Mouse (Mus musculus): ENCODE results near the gene Ywhag. TPM values are rescaled to one million over a fixed set of nuclear protein-coding genes. Genes with fewer than 3 reads are reported as not detected.
A peak's percentile ranks its signal among the peaks of the same experiment; 100 is the strongest.

Ywhag gene
- total RNA-seq, 2 experiments from 2014 or later: 1,522 to 1,558 TPM

DNA sequence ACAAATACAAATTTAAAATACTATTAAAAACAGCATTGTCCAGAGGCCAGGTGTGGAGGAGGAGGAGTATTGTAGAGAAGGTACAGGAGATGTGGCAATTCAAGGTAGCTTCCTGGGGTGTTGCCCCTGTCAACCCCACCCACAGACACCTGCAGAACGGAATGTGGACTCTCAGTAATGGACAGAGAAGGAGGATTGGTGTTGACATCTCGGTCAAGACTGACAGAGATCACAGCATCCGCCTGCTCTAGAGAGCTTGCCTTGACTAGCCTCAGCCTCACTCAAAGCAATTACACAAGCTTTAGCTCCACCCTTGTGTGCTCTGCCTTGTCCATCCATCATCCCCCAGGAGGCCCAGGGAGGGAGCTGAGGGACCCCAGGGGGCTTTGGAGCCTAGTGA is 43.5 kb downstream of the Ywhag start:
- DNase-seq (ENCODE audit: low spot score in 2 of 2): no peak

DNA sequence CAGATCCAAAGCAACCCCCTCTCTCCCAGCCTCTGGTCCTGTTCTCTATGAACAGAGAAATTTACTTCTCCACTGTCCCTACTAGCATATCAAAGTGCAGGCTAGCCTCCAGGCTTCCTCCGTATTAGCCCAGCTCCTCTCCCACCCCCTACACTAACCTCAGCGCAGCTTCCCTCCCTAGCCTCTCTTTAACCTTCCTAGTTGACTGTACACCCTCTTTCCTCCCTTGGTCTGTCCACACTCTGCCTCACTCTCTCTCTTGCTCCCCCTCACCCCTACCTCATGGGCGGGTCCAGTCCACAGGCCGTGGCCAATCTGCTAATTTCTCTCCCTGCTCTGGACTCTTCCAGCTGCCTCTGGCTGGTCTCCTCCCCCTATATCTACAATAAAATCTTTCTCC is 44.1 kb downstream of the Ywhag start:
- no peak for DNase-seq (ENCODE audit: low spot score in 2 of 2)

DNA sequence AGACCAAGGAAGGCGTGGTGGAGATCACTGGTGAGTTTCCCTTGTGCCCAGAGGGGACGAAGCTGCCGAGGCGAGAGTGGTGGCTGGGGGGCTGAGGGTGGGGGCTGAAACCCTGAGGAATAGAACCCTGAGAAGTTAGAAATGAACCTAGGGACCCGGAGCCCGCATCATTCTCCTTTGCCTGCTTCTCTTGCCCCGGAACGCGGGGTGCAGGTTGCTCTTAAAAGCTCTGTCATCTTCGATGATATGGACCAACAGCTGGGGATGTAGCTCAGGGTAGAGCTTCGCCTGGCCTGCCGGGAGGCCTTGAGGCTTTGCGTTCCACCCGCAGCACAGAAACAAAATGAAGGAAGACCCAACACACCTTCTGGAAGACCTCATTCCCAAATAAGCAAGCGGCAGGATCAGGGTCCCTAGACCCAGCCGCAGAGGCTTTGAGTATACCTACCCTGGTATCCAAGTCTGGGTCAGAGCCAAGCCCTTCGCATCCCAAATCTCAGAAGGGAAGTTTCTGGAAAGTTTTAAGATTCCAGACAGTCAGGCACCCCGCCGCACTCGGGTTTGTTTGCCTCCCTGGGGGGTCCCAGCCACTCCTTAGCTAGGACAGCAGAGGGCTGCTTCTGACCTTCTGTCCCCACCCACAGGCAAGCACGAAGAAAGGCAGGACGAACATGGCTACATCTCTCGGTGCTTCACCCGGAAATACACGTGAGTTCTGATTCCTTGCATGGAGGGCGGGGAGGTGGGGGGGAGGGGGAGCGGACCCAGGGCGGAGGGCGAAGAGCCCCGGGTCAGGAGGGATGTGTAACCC is 45.8 kb downstream of the Ywhag start:
- no peak for DNase-seq (ENCODE audit: low spot score in 2 of 2)

DNA sequence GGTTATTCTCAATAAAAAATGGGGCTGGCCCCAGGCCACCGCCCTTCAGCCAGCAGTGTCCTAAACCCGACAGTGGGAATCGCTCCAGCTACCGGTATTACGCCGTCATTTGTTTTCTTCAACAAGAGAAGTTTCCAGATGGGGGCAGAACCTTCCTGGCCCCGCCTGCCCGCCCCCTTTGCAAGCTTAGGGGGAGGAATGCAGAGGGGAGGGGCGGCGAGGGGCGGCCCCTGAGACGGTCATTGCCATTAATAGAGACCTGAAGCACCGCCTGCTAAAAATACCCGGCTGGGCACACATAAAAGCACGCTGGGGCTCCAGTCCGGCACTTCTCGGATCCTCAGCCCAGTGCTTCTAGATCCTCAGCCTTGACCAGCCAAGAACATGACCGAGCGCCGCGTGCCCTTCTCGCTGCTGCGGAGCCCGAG is 46.7 kb downstream of the Ywhag start, which contains the start of gene Hspb1:
TSS of gene Hspb1 (plus strand) at position 245 of the 428 bp plus-strand sequence.
- no peak for DNase-seq (ENCODE audit: low spot score in 2 of 2)

GRCm38 (mm10) chr5:135884641-135885040 is 49.8 kb downstream of the Ywhag start:
- no peak for DNase-seq (ENCODE audit: low spot score in 2 of 2)

DNA sequence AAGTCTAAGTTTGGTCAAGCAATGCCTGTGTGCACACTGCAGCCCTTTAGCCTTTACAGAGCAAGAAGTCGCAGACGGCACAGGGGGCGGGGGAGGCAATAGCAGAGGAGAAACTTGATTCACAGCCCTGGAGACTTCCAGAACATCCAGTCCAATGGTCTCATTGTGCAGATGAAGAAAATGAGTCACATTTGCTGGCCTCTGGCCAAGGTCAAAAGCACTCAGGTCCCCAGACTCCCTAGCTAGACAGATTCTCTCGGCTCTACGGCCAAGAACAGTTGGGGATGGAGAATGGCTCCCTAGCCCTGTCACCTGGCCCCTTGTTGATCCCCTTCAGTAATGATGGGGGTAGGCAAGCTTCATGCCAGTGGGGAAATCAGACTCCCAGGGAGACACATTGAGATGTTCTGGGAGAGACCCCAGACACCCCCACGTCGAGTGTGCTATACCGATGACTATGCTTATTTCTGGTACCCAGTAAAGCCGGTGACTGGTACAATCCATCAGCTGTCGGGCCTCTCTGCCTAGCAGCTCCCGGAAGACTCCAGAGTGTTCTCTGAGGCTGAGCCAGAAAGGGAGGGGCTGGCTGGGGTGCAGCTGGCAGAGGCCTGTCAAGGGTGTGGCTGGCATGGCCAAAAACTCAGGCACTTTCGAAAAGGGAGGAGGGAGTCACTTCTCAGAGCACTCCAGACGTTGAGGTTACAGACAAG is 54.8 kb downstream of the Ywhag start:
- DNase-seq (ENCODE audit: low spot score in 2 of 2): peak; percentile 61 to 68

GRCm38 (mm10) chr5:135877831-135878231 is 56.6 kb downstream of the Ywhag start:
- DNase-seq (ENCODE audit: low spot score in 2 of 2): peak in 1 of 2 experiments; percentile 47

- peak; percentile 49 to 54 for DNase-seq (ENCODE audit: low spot score in 2 of 2)
Observed at GRCm38 (mm10) chr5:135877180-135877579, 57.2 kb downstream of the Ywhag start.

DNA sequence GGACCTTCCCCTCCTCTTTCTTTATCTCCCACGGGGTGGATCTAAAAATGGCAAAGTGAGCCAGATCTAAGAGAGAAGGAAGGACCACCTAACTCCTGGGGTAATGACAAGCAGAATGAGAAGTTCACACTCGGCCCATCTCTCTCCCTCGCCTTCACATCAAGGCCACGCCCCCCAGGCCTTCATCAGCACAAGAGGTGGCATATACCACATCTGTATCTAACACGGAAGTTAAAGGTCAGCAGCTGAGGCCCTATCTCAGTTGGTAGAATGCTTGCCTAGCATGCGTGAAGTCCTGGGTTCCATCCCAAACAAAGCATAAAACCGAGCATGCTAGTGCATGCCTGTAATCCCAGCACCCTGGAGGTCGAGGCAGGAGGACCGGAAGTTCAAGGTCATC is 60.7 kb downstream of the Ywhag start:
- no peak for DNase-seq (ENCODE audit: low spot score in 2 of 2)

DNA sequence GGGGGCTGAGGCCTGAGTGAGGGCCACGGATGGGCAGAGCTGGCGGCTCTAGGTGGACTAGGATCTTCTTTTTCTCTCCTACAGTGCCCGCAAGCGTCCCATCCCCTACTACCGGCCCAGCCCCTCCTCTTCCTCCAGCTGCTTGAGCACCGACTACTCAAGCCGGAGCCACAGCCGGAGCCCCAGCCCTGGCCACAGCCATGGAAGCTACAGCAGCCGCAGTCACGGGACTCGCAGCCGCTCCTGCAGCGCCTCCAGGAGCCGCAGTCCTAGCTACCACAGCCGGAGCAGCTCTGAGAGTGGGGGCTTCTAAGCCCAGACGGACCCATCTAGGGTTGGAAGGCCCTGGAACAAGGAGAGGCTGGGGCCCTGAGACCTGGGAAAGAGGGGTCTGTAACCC is 61.4 kb downstream of the Ywhag start:
- DNase-seq (ENCODE audit: low spot score in 2 of 2): no peak

GRCm38 (mm10) chr5:135870505-135870904 is 63.9 kb downstream of the Ywhag start:
- no peak for DNase-seq (ENCODE audit: low spot score in 2 of 2)

GRCm38 (mm10) chr5:135869661-135870423 is 64.6 kb downstream of the Ywhag start:
- no peak for DNase-seq (ENCODE audit: low spot score in 2 of 2)

DNA sequence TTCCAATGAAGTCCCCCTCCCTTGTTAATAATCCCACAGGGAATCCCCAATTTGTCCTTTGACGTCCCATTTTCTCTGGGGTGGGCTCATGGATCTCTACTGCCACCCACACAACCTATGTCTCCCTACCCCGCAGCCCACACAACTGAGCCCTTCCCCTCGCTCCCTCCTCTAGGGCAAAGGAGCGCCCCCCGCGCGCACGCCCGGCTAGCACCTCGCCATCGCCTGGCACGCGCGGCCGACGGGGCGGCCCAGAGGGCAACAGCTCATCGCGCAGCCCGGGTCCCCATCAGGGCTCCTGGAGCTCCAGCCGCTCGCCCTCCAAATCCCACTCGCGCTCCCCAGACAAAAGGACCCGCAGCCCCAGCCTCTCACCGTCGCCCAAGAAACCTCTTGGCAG is 65.8 kb downstream of the Ywhag start:
- DNase-seq (ENCODE audit: low spot score in 2 of 2): no peak

DNA sequence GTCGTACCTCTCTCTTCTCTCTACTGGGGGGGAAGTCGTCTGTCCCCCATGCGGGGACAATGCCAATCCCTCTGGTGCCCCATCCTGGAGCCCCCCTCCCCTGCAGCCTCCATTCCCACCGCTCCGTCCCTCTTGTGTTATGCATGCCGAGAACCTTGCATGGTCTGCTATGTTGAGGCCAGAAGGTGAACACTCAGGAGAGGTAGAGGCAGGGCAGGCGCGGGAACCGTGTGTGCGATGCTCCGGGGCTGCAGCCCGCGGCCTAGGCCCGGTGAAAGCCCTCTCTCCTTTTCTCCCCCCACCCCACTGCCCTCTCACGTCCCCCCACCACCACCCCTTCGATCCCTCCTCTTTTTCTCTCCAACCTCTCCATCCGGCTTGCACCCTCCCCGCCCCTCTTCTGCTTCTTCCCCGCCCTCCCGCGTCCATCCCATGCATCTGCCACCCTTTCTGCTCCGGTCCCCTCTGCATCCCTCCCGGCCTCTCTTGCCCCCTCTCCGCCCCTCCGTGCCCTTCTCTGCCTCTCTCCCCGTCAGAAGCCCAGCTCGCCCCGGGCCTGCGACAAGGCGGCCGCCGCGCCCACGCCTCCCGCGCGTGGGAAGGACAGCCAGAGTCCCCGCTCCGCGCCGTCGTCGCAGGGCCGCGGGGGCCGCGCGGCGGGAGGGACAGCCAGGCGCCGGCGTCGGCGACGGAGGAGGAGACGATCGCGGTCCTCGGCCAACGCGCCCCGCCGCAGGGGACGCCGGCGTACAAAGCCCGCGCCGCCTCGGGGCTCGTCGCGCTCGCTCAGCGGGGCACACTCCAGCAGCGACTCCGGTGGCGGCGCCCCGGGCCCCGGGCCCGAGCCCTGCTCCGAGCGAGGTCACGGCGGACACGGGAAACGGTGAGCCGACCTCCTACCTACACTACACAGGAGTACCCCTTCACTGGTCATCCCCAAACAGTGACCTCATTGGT is 66.5 kb downstream of the Ywhag start:
- no peak for DNase-seq (ENCODE audit: low spot score in 2 of 2)

- DNase-seq (ENCODE audit: low spot score in 2 of 2): no peak
Observed at GRCm38 (mm10) chr5:135866662-135867061, 67.8 kb downstream of the Ywhag start.

Other genes with a start within 250 kb of the Ywhag start
- 10 to 100 TPM; 13.7 to 15.6 TPM for gene Tmem120a, start 190.2 kb downstream of the Ywhag start, total RNA-seq (2021)
- under 1 TPM in 1 of 2 experiments, not detected in 1; 0.44 TPM for gene Styxl1, start 156.2 kb downstream of the Ywhag start, total RNA-seq (2021)
- 100 to 1,000 TPM; 463 to 479 TPM for gene Mdh2, start 156.1 kb downstream of the Ywhag start, total RNA-seq (2021)
- gene Srrm3, start 127.7 kb downstream of the Ywhag start, total RNA-seq (2021): 10 to 100 TPM; 63.2 to 68.4 TPM
- 10 to 100 TPM in 1 of 2 experiments, 1 to 10 TPM in 1; 7.1 to 10.5 TPM for gene Hspb1, start 46.7 kb downstream of the Ywhag start, total RNA-seq (2021)
- 1 to 10 TPM; 1.7 to 2.0 TPM for gene Ssc4d, start 39.9 kb upstream of the Ywhag start, total RNA-seq (2021)
- not detected for gene Zp3, start 45.5 kb upstream of the Ywhag start, total RNA-seq (2021)
- 1 to 10 TPM; 9.1 to 9.5 TPM for gene Dtx2, start 60.2 kb upstream of the Ywhag start, total RNA-seq (2021)
- not detected for gene Upk3b, start 103.9 kb upstream of the Ywhag start, total RNA-seq (2021)
- gene Upk3bl, start 119.9 kb upstream of the Ywhag start, total RNA-seq (2021): not detected
- gene Rasa4, start 149.3 kb upstream of the Ywhag start, total RNA-seq (2021): 1 to 10 TPM; 4.3 to 4.4 TPM
- gene Polr2j, start 182.0 kb upstream of the Ywhag start, total RNA-seq (2021): 10 to 100 TPM; 73.6 to 82.2 TPM
- gene Lrwd1, start 201.5 kb upstream of the Ywhag start, total RNA-seq (2021): 10 to 100 TPM; 15.1 to 18.5 TPM
- gene Alkbh4, start 201.5 kb upstream of the Ywhag start, total RNA-seq (2021): 1 to 10 TPM; 8.4 to 10.0 TPM
- gene Orai2, start 236.1 kb upstream of the Ywhag start, total RNA-seq (2021): 100 to 1,000 TPM; 124 to 127 TPM

All from layer of hippocampus, postnatal 14 days (tissue).